Mouse (Mus musculus): ENCODE data around the gene Atad5.

DNA sequence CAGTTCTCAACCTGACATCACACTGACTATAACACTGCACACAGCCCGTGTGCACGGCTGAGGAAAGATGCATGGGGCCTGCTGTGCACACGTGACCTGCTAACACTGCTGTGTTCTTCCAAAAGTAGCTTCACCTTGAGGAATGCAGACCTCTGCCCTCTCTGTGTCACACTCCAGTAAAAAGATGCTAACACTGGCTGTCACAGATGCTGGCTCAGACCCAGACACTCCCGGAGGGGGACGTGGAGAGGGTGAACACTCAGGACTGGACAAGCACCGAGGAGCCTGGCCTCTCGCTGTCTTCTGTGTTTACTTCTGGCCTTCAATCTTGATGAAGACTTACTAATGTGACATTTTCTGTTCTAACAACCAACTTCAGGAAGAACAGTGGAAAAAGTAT, 42.3 kb upstream of the Atad5 start:
- TF ChIP-seq CTCF (IDR thresholded peaks at IDR 0.05; ENCODE audit: insufficient read depth, low read depth, low read length) (no peak), POLR2A (IDR thresholded peaks at IDR 0.05; ENCODE audit: insufficient read depth, low read depth, low read length) (no peak)

Measured in olfactory bulb, adult 2 months (tissue).